Mouse (Mus musculus): ENCODE measurements at regions not wholly inside any gene's neighbourhood (a gene's known extent, or its start where the extent isn't known, plus 50 kb on each side); places are given as distances from the start of the nearest gene placed in this dataset.

- no peak overlapping the region for H3K27ac ChIP-seq (ENCODE audit: insufficient read depth, low read depth, low read length, poor library complexity, severe bottlenecking)
- no peak overlapping the region for H3K9ac ChIP-seq (ENCODE audit: insufficient read depth, low read depth, low read length, poor library complexity, severe bottlenecking)
- H3K9me3 ChIP-seq (ENCODE audit: control insufficient read depth, insufficient read depth, low read depth, low read length): no peaks in the 10 kb centered on the region
- no peaks in the 10 kb centered on the region for H3K36me3 ChIP-seq (ENCODE audit: control insufficient read depth, insufficient read depth, low read length, poor library complexity, severe bottlenecking)
- TF ChIP-seq ZNF384 (IDR thresholded peaks at IDR 0.05; ENCODE audit: low read depth, low read length) (no peak), CHD2 (IDR thresholded peaks at IDR 0.05; ENCODE audit: low read depth, low read length) (no peak), HCFC1 (IDR thresholded peaks at IDR 0.05; ENCODE audit: borderline replicate concordance, insufficient read depth, low read length) (no peak), ZC3H11A (IDR thresholded peaks at IDR 0.05; ENCODE audit: borderline replicate concordance, low read depth, low read length) (no peak), MAFK (IDR thresholded peaks at IDR 0.05; ENCODE audit: insufficient read depth, low read depth, low read length) (no peak)
- in situ Hi-C loops (cut with MboI; ENCODE audit: low sequenced_read_pairs in 2 of 2, unreplicated experiment in 2 of 2): no loop called here
- DNase-seq (ENCODE audit: low read depth, low spot score): no peak
- no peaks in the 10 kb centered on the region for H3K4me1 ChIP-seq (ENCODE audit: control insufficient read depth in 2 of 2, insufficient read depth in 2 of 2, low read length in 2 of 2, poor library complexity in 1 of 2)
- no peak overlapping the region for H3K4me3 ChIP-seq (ENCODE audit: insufficient read depth in 1 of 2, low read depth in 1 of 2, low read length in 2 of 2, poor library complexity in 1 of 2, severe bottlenecking in 1 of 2)
Measured at GRCm38 (mm10) chrX:23556271-23556670, 136.6 kb upstream of the Wdr44 start.

GRCm38 (mm10) chrX:23565581-23565980 is 127.3 kb upstream of the Wdr44 start:
- Histone ChIP-seq H3K36me3 (ENCODE audit: control insufficient read depth, insufficient read depth, low read length, poor library complexity, severe bottlenecking) (no peaks in the 10 kb centered on the region), H3K9ac (ENCODE audit: insufficient read depth, low read depth, low read length, poor library complexity, severe bottlenecking) (no peak overlapping the region), H3K4me3 (ENCODE audit: insufficient read depth in 1 of 2, low read depth in 1 of 2, low read length in 2 of 2, poor library complexity in 1 of 2, severe bottlenecking in 1 of 2) (no peak overlapping the region), H3K9me3 (ENCODE audit: control insufficient read depth, insufficient read depth, low read depth, low read length) (no peaks in the 10 kb centered on the region), H3K27ac (ENCODE audit: insufficient read depth, low read depth, low read length, poor library complexity, severe bottlenecking) (no peak overlapping the region), H3K4me1 (ENCODE audit: control insufficient read depth in 2 of 2, insufficient read depth in 2 of 2, low read length in 2 of 2, poor library complexity in 1 of 2) (no peaks in the 10 kb centered on the region)
- in situ Hi-C loops (cut with MboI; ENCODE audit: low sequenced_read_pairs in 2 of 2, unreplicated experiment in 2 of 2): no loop called here
- TF ChIP-seq ZNF384 (IDR thresholded peaks at IDR 0.05; ENCODE audit: low read depth, low read length) (no peak), HCFC1 (IDR thresholded peaks at IDR 0.05; ENCODE audit: borderline replicate concordance, insufficient read depth, low read length) (no peak), ZC3H11A (IDR thresholded peaks at IDR 0.05; ENCODE audit: borderline replicate concordance, low read depth, low read length) (peak; percentile 33; the same call in 1 of the 2 replicates), CHD2 (IDR thresholded peaks at IDR 0.05; ENCODE audit: low read depth, low read length) (no peak), MAFK (IDR thresholded peaks at IDR 0.05; ENCODE audit: insufficient read depth, low read depth, low read length) (no peak)
- peak; percentile 15 for DNase-seq (ENCODE audit: low read depth, low spot score)
